Mouse (Mus musculus) kidney, embryonic 16.5 days (tissue): ENCODE data around the gene Ap2a1. TPM values are rescaled to one million over a fixed set of nuclear protein-coding genes. Genes with fewer than 3 reads are reported as not detected.
"Not testable (repeated sequence)": the region's sequence is repeated elsewhere in the genome, so short reads cannot be mapped to it uniquely, and the experiment has no call there.

ENCODE experiments used
- ATAC-seq: fragments of 200-750 bp; cut with Nextera tagmentation; 2 replicates; pipeline ENCODE4 v1.8.0; 2017; ENCODE audit warnings: moderate TSS enrichment; ENCODE audit not compliant: low FRiP score, low TSS enrichment
- H3K27ac ChIP-seq: fragments of 300-500 bp; sonication (generic); 2 replicates; pipeline ENCODE4 v1.5.1; 2014; ENCODE audit warnings: low read length
- H3K27me3 ChIP-seq: fragments of 300-500 bp; sonication (generic); 2 replicates; pipeline ENCODE4 v1.6.1; 2014; ENCODE audit warnings: low read length, control low read depth, mixed read lengths; ENCODE audit not compliant: insufficient read depth
- H3K36me3 ChIP-seq: fragments of 300-500 bp; sonication (generic); 2 replicates; pipeline ENCODE4 v1.6.1; 2014; ENCODE audit warnings: low read length, control low read depth, mixed read lengths; ENCODE audit not compliant: insufficient read depth
- H3K4me1 ChIP-seq: fragments of 300-500 bp; sonication (generic); 2 replicates; pipeline ENCODE4 v1.6.1; 2014; ENCODE audit warnings: low read length, control low read depth, mixed read lengths; ENCODE audit not compliant: insufficient read depth
- H3K4me2 ChIP-seq: fragments of 300-500 bp; sonication (generic); replicated peaks from 2 replicates; pipeline ENCODE4 v1.6.1; 2014; ENCODE audit warnings: low read depth, low read length
- H3K4me3 ChIP-seq: fragments of 300-500 bp; sonication (generic); 2 replicates; pipeline ENCODE4 v1.5.1; 2014; ENCODE audit warnings: mild to moderate bottlenecking, low read length
- H3K9ac ChIP-seq: fragments of 300-500 bp; sonication (generic); replicated peaks from 2 replicates; pipeline ENCODE4 v1.6.1; 2014; ENCODE audit warnings: low read length
- H3K9me3 ChIP-seq: fragments of 300-500 bp; sonication (generic); 2 replicates; pipeline ENCODE4 v1.6.1; 2016; ENCODE audit warnings: low read length, control low read depth
- WGBS: fragments of 180-500 bp; shearing (Covaris S2); extraction: QIAGEN DNeasy Blood & Tissue Kit; methylation state at CpG from one replicate; pipeline ENCODE4 v1.1.7; 2014; 5-methylcytosine and 5-hydroxymethylcytosine counted together
- polyA plus RNA-seq: library from polyadenylated mRNA; unstranded; fragments of >200 nt; fragmentation: Nextera tagmentation; extraction: Ambion mirVana; gene quantifications from 2 replicates; pipeline ENCODE4 v1.2.1, GENCODE M21; 2015

Gene Ap2a1
- polyA plus RNA-seq, 1 experiment from 2014 or later, result 72.9 TPM

DNA sequence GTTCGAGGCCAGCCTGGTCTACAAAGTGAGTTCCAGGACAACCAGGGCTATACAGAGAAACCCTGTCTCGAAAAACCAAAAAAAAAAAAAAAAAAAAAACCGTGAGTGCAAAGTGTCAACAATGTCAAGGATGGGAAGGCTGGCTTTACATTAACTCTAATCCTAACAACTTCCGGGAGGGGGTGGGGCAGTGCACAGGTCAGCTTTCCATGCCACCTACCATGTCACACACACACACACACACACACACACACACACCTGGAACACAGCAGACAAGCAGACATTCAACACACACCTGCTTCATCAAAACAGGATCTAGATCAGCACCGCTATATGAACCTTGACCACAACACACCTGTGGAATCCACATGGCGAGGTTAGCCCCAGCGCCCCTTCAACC lies 39.1 kb downstream of the Ap2a1 start:
- Histone ChIP-seq H3K27ac (no peak overlapping the region), H3K9me3 (no peaks in the 10 kb centered on the region), H3K36me3 (peaks cover 24% of the 10 kb centered on the region), H3K4me2 (0 out of 2 replicates have a peak overlapping the region, but pooled peaks have one; percentile 11), H3K27me3 (no peaks in the 10 kb centered on the region), H3K4me1 (peaks cover 42% of the 10 kb centered on the region), H3K4me3 (no peak overlapping the region), H3K9ac (no peak overlapping the region)
- 78% methylated on average over 6 of the region's 7 CpGs for WGBS
- ATAC-seq, result no peak

DNA sequence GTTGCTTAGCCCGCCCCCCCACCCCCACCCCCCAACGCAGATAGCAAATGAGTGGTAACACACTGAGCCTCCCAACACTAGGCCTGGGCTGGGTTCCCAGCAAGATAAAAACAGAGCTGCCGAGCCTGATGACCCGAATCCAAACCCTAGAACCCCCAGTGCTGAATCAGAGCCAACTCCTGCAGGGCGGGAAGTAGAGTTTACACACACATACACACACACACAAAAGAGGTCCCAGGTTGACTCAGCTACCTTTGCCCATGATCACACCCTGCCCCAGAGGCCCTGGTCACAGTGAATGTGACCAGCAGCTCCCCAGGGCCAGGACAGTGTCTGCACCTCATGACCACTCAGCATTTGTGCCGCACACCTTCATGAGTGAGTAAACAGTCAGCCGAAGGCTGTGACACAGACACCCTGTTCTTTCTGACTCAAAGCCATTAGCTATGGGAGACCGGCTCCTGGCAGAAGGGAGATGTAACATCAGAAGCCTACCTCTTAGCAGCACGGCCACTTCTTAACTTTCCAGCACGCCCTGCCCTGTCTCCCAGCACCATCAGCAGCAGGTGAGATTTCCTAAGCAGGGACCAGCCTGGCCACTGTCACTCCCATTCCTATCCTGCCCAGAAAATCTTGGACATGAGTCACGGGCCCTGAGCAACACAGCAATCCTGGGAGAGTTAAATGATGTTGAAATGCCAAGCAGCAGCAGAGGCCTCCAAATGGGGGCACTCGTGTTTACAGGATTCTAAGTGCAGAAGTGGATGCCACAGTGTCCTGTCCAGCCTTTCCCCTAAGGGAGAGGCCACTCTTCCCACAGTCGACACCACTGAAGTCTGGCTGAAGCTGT lies 40.8 kb downstream of the Ap2a1 start:
- Histone ChIP-seq H3K27ac (0 out of 2 replicates have a peak overlapping the region, but pooled peaks have one; percentile 24), H3K9ac (no peak overlapping the region), H3K9me3 (no peaks in the 10 kb centered on the region), H3K36me3 (peaks cover 39% of the 10 kb centered on the region), H3K4me3 (no peak overlapping the region), H3K4me2 (no peak overlapping the region), H3K27me3 (no peaks in the 10 kb centered on the region), H3K4me1 (peaks cover 36% of the 10 kb centered on the region)
- ATAC-seq, result no peak
- 83% methylated on average over 13 of the region's 13 CpGs for WGBS

DNA sequence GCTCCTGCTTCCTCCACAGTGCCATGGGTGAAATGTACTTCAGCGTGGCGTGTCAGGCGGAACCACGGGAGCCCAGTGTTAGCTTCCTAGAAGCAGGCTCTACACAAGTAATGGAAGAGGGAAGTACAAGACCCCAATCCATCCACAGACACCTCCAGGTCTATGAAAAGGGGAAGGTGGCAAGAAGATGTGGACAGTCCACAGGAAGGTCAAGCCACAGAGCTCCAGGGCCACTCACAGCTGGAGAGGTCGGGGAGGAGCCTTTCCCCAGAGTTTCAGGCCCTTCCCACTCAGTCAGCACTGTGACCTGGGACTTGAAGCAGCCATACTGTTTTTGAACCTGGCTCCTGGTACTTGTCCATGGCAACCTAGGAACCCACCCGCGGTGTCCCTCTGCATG lies 42.3 kb downstream of the Ap2a1 start:
- H3K27ac ChIP-seq, result 0 out of 2 replicates have a peak overlapping the region, but pooled peaks have one; percentile 25
- H3K36me3 ChIP-seq, result peaks cover 52% of the 10 kb centered on the region
- WGBS, result 84% methylated on average over 7 of the region's 7 CpGs
- H3K4me2 ChIP-seq, result no peak overlapping the region
- no peak overlapping the region for H3K4me3 ChIP-seq
- no peak overlapping the region; the same call in 1 of the 2 replicates for H3K9ac ChIP-seq
- no peak for ATAC-seq
- H3K27me3 ChIP-seq, result no peaks in the 10 kb centered on the region
- no peaks in the 10 kb centered on the region for H3K9me3 ChIP-seq
- peaks cover 30% of the 10 kb centered on the region for H3K4me1 ChIP-seq

DNA sequence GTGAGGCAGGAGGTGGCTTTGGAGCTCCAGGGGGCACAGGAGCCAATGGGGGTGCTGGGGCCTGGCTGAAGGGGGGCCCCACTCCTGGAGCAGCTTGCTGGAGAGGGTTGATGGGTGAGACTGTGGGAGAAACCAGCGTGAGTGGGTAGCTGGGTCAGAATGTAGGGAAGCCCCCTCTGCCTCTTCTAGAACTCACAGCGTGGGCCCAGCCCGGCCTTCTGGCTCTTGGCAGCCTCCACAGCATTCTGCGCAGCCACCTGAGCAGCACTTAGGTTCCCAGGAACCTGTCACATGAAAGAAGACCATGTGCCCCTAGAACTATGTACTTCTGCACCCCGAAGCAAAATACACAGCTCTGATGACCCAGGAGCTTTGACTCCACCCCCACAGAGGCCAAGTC lies 44.7 kb downstream of the Ap2a1 start:
- Histone ChIP-seq H3K9ac (no peak overlapping the region), H3K9me3 (no peaks in the 10 kb centered on the region), H3K4me2 (no peak overlapping the region), H3K27ac (no peak overlapping the region), H3K36me3 (peaks cover 73% of the 10 kb centered on the region), H3K4me3 (no peak overlapping the region), H3K27me3 (no peaks in the 10 kb centered on the region), H3K4me1 (peaks cover 16% of the 10 kb centered on the region)
- no peak for ATAC-seq
- 97% methylated on average over 5 of the region's 5 CpGs for WGBS

DNA sequence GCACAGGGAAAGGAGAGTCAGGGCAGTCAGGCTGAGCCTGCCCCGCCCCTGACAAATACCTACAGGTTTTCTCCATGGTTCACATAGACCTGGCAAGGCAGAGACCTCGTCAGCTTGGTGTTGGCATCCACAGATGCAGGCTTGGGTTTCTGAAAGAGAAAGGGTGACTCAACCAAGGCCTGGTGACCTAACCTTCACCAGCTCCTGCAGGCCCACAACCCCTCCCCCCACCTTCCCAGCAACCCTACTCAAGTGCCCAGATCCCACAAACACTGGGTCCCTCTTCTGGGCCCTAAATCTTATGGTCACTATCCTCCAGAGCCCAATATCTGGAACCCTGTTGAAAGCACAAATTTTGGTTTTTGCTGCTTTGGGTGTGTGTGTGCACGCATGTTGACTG lies 46.3 kb downstream of the Ap2a1 start:
- H3K4me2 ChIP-seq, result no peak overlapping the region
- WGBS, result 94% methylated on average over 3 of the region's 3 CpGs
- no peak overlapping the region for H3K9ac ChIP-seq
- ATAC-seq, result no peak
- no peaks in the 10 kb centered on the region for H3K9me3 ChIP-seq
- H3K36me3 ChIP-seq, result peaks cover 78% of the 10 kb centered on the region
- H3K27ac ChIP-seq, result no peak overlapping the region
- H3K4me3 ChIP-seq, result no peak overlapping the region
- 0 out of 2 replicates have a peak, but pooled peaks cover 6% of the 10 kb centered on the region for H3K4me1 ChIP-seq
- no peaks in the 10 kb centered on the region for H3K27me3 ChIP-seq

DNA sequence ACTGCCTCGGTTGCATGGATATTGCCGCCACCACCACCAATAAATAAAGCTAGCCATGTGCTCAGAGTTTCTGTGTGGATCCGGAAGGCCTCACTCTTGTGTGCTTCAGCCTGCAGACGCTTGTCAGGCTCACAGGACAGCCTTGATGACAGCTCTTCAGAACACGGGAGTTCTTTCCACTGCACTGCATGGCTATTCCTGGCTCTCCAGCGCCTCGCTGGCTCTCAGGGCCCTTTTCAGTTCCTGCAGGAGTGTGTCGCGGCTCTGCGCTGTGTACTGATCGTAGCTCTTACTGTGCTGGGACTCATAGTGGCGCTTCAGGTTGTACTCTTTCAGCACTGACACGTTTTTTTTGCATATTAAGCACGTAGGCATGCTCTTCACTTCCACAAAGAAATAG lies 51.5 kb downstream of the Ap2a1 start:
- H3K4me3 ChIP-seq, result no peak overlapping the region
- no peaks in the 10 kb centered on the region for H3K9me3 ChIP-seq
- WGBS, result 89% methylated on average over 14 of the region's 14 CpGs
- no peak overlapping the region for H3K9ac ChIP-seq
- no peak overlapping the region for H3K27ac ChIP-seq
- no peak overlapping the region for H3K4me2 ChIP-seq
- no peaks in the 10 kb centered on the region for H3K4me1 ChIP-seq
- H3K27me3 ChIP-seq, result no peaks in the 10 kb centered on the region
- no peak for ATAC-seq
- peaks cover 53% of the 10 kb centered on the region for H3K36me3 ChIP-seq

DNA sequence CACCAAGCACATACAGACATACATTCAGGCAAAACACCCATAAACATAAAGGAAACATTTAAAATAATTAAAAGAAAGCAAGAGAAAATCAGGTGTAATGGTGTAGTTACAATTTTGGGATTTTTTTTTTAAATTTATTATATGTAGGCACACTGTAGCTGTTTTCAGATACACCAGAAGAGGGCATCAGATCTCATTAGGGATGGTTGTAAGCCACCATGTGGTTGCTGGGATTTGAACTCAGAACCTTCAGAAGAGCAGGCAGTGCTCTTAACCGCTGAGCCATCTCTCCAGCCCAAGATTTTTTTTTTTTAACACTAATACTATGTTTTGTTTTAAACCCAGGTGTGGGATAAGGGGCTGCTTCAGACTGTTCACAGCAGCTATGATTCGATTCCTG lies 57.5 kb downstream of the Ap2a1 start:
- H3K4me3 ChIP-seq, H3K36me3 ChIP-seq, H3K27ac ChIP-seq, H3K27me3 ChIP-seq, ATAC-seq, H3K9ac ChIP-seq, H3K9me3 ChIP-seq, H3K4me2 ChIP-seq: not testable (repeated sequence)
- H3K4me1 ChIP-seq, result peaks cover 22% of the 10 kb centered on the region
- 91% methylated on average over 2 of the region's 2 CpGs for WGBS

DNA sequence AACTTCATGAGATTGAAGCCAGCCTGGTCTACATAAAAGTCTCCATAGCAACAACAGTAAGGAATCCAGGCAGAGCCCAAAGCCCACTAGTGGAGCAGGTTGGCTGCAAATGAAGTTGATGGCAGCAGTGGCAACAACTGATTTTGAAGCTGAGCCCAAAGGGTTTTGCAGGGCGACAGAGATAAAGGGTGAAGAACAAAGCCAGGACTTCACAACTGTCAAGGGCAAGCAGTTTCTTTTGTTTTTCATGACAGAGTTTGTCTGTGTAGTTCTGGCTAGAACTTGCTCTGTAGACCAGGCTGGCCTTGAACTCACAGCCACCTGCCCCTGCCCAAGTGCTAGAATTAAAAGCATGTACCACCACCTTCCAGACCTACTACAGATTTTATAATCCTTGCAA lies 58.1 kb downstream of the Ap2a1 start:
- Histone ChIP-seq H3K4me2 (no peak overlapping the region), H3K27me3 (no peaks in the 10 kb centered on the region), H3K36me3 (peaks cover 3% of the 10 kb centered on the region; the same call in 1 of the 2 replicates), H3K27ac (no peak overlapping the region), H3K4me1 (peaks cover 28% of the 10 kb centered on the region), H3K9ac (no peak overlapping the region), H3K9me3 (no peaks in the 10 kb centered on the region), H3K4me3 (no peak overlapping the region)
- ATAC-seq, result no peak
- WGBS, result 85% methylated on average over 1 of the region's 1 CpGs

DNA sequence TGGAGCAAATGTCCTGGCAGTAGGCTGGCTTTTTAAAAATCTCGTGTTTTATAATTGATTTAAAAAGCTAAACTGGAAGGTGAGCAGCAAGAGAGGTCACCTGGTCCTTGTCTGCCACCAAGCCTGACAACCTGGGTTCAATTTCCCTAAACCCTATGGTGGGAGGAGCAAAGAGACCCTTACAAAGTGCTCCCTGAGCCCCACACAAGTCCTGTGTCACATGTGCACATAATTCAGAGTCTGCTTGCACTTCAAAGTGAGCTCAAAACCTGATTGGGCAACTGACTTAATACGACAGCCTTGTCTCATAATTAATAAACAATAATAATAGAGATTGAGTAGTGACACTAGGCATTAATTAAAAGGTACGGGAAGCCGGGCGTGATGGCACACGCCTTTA lies 58.7 kb downstream of the Ap2a1 start:
- peak overlapping the region; percentile 71 for H3K4me3 ChIP-seq
- ATAC-seq, result no peak
- no peaks in the 10 kb centered on the region for H3K27me3 ChIP-seq
- H3K9me3 ChIP-seq, result no peaks in the 10 kb centered on the region
- H3K27ac ChIP-seq, result peak overlapping the region; percentile 100
- peaks cover 34% of the 10 kb centered on the region for H3K4me1 ChIP-seq
- H3K9ac ChIP-seq, result peak overlapping the region; percentile 100
- H3K36me3 ChIP-seq, result peaks cover under 1% of the 10 kb centered on the region; the same call in 1 of the 2 replicates
- WGBS, result 82% methylated on average over 6 of the region's 6 CpGs
- H3K4me2 ChIP-seq, result peak overlapping the region; percentile 91
